Mouse (Mus musculus) spleen, postnatal 14 days (tissue): ENCODE results near the gene Cnnm2.
"Not testable (repeated sequence)": the region's sequence is repeated elsewhere in the genome, so short reads cannot be mapped to it uniquely, and the experiment has no call there.

Source experiments
- DNase-seq, 2 experiments: peaks; one replicate each; pipeline ENCODE4 v3.0.0; 2021 to 2022; ENCODE audit warnings: low spot score in 2 of 2

Cnnm2 gene

GRCm38 (mm10) chr19:46760375-46761160, 828 bp upstream of the Cnnm2 start:
- peak; percentile 71 to 87 for DNase-seq

DNA sequence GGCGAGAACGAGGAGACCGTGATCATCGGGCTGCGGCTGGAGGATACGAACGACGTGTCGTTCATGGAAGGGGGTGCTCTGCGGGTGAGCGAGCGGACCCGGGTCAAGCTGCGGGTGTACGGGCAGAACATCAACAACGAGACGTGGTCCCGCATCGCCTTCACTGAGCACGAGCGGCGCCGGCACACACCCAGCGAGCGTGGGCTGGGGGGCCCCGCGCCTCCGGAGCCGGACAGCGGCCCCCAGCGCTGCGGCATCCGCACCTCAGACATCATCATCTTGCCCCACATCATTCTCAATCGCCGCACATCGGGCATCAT, 535 bp downstream of the Cnnm2 start:
- DNase-seq, result no peak

GRCm38 (mm10) chr19:46762291-46762991, 1.0 kb downstream of the Cnnm2 start:
- peak in 1 of 2 experiments; percentile 37 for DNase-seq

GRCm38 (mm10) chr19:46762992-46763342, 1.6 kb downstream of the Cnnm2 start:
- DNase-seq, result peak in 1 of 2 experiments; percentile 10

DNA sequence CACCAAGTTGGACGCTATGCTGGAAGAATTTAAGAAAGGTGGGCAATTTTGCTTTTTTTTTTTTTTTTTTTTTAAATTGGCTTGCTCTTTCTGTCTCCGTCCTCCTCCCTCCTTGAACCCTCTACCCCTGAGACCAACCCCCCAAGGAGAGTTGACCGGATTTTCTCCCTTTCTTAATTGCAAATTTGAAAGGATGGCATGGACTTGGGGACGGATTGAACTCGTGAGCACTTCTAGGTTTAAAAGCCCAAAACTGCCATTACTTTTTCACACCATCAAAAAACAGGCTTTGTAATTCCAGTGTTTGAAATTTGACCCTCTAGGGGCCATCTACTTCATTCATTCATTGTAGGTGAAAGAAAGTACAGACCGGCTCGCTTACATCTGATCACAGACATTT, 2.0 kb downstream of the Cnnm2 start:
- no peak for DNase-seq

DNA sequence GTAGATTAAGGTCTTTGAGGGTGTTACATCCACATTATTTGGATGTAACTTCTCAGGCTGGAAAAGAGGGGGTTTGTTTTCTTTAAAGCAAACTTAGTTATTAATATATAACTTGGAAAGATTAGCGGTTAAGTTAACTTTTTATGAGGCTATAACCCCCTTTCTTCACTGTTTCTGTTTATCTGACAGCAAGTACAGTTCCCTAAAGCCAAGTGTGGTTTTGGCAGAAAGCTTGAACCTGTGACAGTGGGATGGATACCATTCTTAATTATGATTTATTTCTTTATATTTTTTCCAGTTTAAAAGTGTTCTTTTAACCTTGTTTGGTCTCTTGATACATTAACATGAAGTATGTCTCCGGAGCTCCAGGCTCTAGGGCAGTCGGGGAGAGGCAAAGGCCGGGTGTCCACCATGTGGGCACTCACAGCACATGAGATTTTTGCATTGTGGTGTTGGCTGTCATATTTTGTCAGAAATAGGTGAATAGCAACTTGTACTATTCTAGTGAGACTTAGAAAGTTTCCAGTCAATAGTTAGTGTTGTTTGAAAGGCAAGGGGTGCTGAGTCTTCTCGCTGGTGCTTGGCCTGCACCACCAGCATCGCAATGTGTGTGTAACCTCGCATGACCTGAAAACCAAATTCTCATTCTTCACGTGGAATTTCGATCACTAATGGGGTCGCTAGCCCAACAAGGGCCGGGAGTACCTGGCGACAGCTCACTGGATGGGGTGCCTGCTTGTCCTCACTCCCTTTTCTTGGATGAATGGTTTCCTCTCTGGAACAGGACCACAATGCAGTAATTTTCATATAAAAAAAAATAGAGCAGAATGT, 2.8 kb downstream of the Cnnm2 start:
- DNase-seq, result no peak

DNA sequence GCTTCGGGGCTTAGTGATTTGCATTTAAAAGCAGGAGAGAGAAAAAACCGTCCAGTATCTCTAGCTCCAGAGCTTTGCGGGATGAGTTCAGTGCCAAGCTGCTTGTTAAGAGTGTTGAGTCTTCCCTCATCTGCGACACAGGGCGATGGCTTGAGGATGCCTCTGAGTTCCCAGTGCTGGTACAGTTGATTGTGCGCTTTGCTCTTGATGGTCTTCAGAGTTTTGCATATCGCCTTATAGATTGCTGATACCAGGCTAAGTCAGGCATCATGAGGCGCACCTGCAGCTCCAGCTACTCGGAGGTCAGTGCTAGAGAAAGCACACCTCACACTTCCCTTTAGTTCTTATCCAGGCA, 3.3 kb downstream of the Cnnm2 start:
- no peak for DNase-seq

- no peak for DNase-seq
Measured at GRCm38 (mm10) chr19:46766125-46766524, 4.7 kb downstream of the Cnnm2 start.

- no peak for DNase-seq
Measured at GRCm38 (mm10) chr19:46769759-46770158, 8.4 kb downstream of the Cnnm2 start.

DNA sequence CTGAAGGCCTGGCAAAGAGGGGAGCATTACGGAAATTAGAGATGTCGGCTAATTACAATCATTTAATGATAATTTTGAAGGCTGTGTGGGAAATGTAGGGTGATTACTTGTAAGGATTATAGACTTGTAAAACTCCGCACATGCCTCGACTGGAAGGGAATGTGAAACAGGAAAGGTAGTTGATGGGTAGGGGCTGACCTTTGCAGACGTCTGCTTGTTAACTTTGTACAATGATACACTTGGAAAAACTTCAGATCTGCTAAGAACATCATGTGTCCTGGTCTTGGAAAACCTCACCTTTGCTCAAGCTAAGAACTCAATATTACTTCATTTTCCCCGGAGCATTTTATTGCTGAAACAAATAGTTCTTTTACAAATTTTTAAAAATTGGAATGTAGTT, 10.4 kb downstream of the Cnnm2 start:
- DNase-seq, result no peak

- no peak for DNase-seq
Measured at GRCm38 (mm10) chr19:46776391-46776790, 15.0 kb downstream of the Cnnm2 start.

DNA sequence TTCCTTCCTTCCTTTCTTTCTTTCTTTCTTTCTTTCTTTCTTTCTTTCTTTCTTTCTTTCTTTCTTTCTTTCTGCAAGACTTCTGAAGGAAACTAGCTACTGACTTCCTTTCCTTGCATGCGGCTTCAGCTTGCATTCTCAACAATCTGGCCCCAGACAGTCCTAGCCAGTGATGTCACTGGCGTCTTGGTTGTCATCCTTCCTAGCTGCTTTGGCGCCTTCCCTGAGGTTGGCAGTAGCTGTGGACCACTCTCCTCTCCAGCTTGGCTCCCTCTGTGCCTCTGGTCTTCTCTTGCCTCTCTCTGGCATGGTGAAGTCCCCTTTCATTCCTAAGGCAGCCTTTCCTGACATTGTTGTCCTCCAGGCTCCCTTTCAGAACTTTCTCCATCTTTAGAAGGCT, 15.5 kb downstream of the Cnnm2 start:
- no peak for DNase-seq

DNA sequence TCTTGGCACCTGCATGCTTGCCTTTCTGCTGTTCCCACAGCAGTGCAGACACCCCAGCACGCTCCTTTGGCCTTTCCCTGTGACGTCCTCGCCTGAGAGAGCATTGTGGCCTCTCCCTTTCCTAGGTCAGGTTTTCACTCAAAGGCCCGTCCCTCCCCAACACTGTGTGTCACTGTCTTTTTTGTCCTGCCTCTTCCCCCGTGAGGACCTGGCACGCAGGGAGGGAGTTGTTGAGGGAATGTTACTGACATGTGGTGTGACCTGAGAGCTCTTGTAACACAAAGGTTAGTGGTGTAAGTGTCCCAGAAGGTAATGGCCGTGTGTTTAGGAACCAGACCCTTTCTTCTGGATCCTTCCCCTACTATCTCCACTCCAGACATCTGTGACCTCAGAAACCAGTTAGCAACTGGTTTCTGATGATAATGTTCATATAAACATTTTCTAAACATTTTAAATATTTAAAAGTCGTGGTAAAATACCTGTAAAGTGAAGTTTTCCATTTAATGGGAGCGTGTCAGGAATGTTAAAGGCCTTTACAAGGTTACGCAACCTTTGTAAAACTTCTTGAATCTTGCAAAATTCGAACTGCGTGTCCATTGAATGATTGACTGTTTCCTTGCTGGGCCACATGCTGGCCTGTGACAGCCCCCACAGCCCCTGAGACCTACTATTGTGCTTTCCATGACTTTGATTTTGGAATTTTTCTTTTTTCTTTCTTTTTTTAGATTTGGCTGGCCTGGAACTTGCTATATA, 16.7 kb downstream of the Cnnm2 start:
- DNase-seq, result no peak

GRCm38 (mm10) chr19:46779130-46779529, 17.7 kb downstream of the Cnnm2 start:
- not testable (repeated sequence) for DNase-seq

DNA sequence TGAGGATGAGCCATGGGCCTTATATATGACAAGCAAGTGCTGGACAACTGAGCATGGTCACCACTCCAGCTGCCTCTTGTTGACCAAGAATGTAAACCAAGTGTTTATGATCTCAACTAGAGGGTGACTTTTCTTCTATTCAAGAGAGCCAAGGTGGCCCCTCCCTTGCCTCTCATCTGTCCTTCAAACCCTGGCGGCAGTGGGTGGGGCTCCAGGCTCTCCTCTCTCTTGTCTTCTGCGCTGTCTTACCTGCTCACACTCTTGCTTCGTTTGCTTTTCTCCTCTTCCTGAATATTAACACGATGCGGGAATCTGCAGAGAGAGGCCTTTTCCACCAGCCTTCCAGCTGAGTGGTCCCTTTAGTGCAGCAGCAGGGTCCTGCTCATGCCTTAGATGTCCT, 22.6 kb downstream of the Cnnm2 start:
- no peak for DNase-seq

DNA sequence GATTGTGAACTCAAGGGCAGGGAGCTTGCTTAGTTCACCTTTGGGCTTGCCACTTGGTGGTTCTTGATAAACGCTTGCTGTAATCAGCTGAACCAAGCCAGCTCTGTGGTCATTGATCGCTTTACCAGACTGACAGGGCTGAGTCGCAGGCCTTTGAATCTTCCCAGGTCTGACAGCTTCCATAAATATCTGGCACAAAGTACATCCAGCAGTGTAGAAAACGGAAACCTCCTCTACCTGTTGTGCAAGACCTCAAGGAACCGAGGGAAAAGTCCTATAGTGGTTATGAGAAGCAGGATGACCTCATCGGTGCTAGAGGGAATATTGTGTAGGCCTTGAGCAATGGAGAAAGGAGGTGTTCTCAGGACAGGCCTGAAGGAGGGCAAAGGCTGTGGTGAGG, 23.1 kb downstream of the Cnnm2 start:
- DNase-seq, result no peak

GRCm38 (mm10) chr19:46785633-46786032, 24.2 kb downstream of the Cnnm2 start:
- no peak for DNase-seq

DNA sequence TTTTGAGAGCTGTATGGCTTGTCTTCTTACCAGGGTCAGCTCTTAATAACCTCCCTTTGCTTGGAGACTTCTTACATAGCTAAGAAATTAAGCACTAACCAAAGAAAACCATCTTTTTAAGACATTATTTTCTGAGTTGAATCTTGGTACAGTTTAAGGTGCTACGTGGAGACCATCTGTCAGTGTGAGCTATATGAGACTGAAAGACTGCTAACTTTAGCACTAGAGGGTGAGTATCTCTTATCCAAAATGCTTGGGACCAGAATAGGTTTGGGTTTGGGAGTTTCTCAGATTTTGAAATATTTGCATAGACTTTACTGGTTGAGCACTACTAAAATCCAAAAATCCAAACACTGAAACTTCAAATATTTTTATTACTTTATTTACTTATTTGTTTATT, 28.4 kb downstream of the Cnnm2 start:
- no peak for DNase-seq

DNA sequence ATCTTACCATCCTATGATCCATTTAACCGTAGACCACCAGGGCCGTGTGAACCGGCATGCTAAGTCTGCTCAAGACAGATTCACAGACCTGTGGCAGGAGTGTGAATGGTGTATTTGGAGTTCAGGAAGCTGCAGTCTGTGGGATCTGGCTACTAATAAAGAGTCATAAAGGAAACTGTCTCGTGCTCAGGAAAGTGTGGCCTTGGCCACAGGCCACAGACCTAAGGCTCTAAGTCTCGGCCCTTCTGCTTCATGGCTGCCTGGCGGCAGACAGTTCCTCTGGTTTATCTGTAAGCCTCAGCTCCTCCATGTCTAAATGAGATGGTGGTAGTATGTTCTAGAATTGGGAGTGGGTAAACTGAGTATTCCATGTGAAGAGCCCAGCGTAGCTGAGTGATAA, 30.0 kb downstream of the Cnnm2 start:
- DNase-seq, result no peak

DNA sequence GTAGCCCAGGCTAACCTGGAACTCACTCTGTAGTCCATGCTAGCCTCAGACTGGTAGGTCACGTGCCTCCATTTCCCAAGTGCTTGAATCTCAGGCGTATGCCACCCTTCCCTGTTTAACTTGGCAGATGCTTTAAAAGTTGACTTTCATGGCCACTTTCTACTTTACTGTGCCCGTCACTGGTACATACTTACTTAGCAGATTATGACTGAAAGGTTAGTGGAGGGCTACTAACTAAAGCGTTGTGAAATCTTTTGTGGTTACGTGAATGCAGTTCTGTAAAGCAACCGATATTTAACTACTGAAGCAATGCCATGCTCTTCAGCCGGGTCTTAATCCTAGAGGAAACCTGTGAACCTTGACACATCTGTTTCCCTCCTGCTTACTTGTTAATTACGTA, 30.5 kb downstream of the Cnnm2 start:
- no peak for DNase-seq

DNA sequence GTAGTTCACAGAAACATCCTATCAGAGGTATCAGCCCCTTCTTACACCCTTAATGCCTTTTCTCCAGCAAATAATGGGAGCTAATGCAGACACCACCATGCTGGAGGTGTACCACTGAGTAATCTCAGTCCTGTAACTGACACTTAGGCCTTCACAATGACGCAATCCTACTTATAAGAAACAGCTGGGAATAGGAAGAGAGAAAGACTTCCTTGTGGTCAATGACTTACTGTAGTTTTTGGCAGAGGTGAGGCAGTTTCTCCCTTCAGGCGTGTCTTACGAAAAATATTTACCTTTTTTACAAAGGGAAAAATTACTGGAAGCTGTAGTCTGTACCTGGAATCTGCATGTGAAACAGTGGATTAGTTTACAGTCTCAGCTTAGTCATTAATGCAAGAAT, 31.1 kb downstream of the Cnnm2 start:
- no peak for DNase-seq

- no peak for DNase-seq
Measured at GRCm38 (mm10) chr19:46794181-46794580, 32.8 kb downstream of the Cnnm2 start.
